Mouse (Mus musculus): ENCODE data around the gene Gm5930. TPM values are rescaled to one million over a fixed set of nuclear protein-coding genes. Genes with fewer than 3 reads are reported as not detected.
"Not testable (repeated sequence)": the region's sequence is repeated elsewhere in the genome, so short reads cannot be mapped to it uniquely, and the experiment has no call there.

The Gm5930 gene
- not detected in 2 replicates for polyA plus RNA-seq (2014; fragmentation: Nextera tagmentation; extraction: Ambion mirVana)

GRCm38 (mm10) chr14:44338484-44338883, at the start of gene Gm5930:
TSS of gene Gm5930 (minus strand) at chr14:44338584.
- not testable (repeated sequence) for ATAC-seq (replicated peaks; ENCODE audit: low FRiP score, low TSS enrichment, low read depth); H3K9me3 ChIP-seq (ENCODE audit: control insufficient read depth, low read length); H3K4me2 ChIP-seq (ENCODE audit: low read length); H3K4me3 ChIP-seq (ENCODE audit: low read depth, low read length); H3K4me1 ChIP-seq (replicated peaks; ENCODE audit: control insufficient read depth, insufficient read depth, low read length); H3K27me3 ChIP-seq (replicated peaks; ENCODE audit: control insufficient read depth, insufficient read depth, low read length); DNase-seq (ENCODE audit: low spot score); H3K9ac ChIP-seq (ENCODE audit: low read length); H3K36me3 ChIP-seq (ENCODE audit: control insufficient read depth, insufficient read depth, low read length); H3K27ac ChIP-seq (ENCODE audit: low read depth)
- WGBS, result no CpG with 5 or more reads among the region's 2 CpGs

- not testable (repeated sequence) for H3K27ac ChIP-seq (ENCODE audit: low read depth); H3K4me1 ChIP-seq (replicated peaks; ENCODE audit: control insufficient read depth, insufficient read depth, low read length); H3K27me3 ChIP-seq (replicated peaks; ENCODE audit: control insufficient read depth, insufficient read depth, low read length); DNase-seq (ENCODE audit: low spot score); H3K9me3 ChIP-seq (ENCODE audit: control insufficient read depth, low read length); ATAC-seq (replicated peaks; ENCODE audit: low FRiP score, low TSS enrichment, low read depth); H3K4me2 ChIP-seq (ENCODE audit: low read length); H3K9ac ChIP-seq (ENCODE audit: low read length); H3K4me3 ChIP-seq (ENCODE audit: low read depth, low read length); H3K36me3 ChIP-seq (ENCODE audit: control insufficient read depth, insufficient read depth, low read length)
- 77% methylated on average over 4 of the region's 4 CpGs for WGBS
These were observed 45.8 kb upstream of the Gm5930 start for GRCm38 (mm10) chr14:44384233-44384632.

- not testable (repeated sequence) for H3K9me3 ChIP-seq (ENCODE audit: control insufficient read depth, low read length); H3K4me3 ChIP-seq (ENCODE audit: low read depth, low read length); H3K27me3 ChIP-seq (replicated peaks; ENCODE audit: control insufficient read depth, insufficient read depth, low read length); H3K4me1 ChIP-seq (replicated peaks; ENCODE audit: control insufficient read depth, insufficient read depth, low read length); ATAC-seq (replicated peaks; ENCODE audit: low FRiP score, low TSS enrichment, low read depth); DNase-seq (ENCODE audit: low spot score); H3K9ac ChIP-seq (ENCODE audit: low read length); H3K36me3 ChIP-seq (ENCODE audit: control insufficient read depth, insufficient read depth, low read length); H3K4me2 ChIP-seq (ENCODE audit: low read length); H3K27ac ChIP-seq (ENCODE audit: low read depth)
- 79% methylated on average over 4 of the region's 4 CpGs for WGBS
These were observed 26.7 kb upstream of the Gm5930 start, which contains the start of gene Gm8229 for GRCm38 (mm10) chr14:44365057-44365456. TSS of gene Gm8229 (plus strand) at chr14:44365357.

DNA sequence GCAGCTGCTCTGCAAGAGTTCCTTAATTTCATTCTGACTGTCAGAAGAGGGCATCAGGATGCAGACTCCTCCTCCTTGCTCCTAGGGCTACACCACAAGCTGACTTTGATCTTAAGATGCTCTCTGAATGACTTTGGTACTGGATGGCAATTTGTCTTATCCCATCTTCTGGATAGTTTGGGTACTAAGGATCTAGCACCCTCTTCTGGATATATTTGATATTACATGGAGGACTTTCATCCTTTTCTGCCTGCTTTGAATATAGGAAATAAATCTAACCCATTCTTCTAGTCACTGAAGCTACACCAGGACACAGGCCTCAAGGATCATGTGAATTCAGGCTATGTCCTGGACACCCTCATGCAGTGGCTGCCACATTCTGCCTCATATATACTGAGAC, 23.9 kb upstream of the Gm5930 start:
- not testable (repeated sequence) for H3K4me1 ChIP-seq (replicated peaks; ENCODE audit: control insufficient read depth, insufficient read depth, low read length); ATAC-seq (replicated peaks; ENCODE audit: low FRiP score, low TSS enrichment, low read depth); H3K9ac ChIP-seq (ENCODE audit: low read length); H3K36me3 ChIP-seq (ENCODE audit: control insufficient read depth, insufficient read depth, low read length); H3K27me3 ChIP-seq (replicated peaks; ENCODE audit: control insufficient read depth, insufficient read depth, low read length); H3K27ac ChIP-seq (ENCODE audit: low read depth); H3K4me3 ChIP-seq (ENCODE audit: low read depth, low read length); H3K4me2 ChIP-seq (ENCODE audit: low read length); DNase-seq (ENCODE audit: low spot score); H3K9me3 ChIP-seq (ENCODE audit: control insufficient read depth, low read length)

- H3K27ac ChIP-seq (ENCODE audit: low read depth); H3K4me2 ChIP-seq (ENCODE audit: low read length); H3K9ac ChIP-seq (ENCODE audit: low read length); H3K9me3 ChIP-seq (ENCODE audit: control insufficient read depth, low read length); H3K4me1 ChIP-seq (replicated peaks; ENCODE audit: control insufficient read depth, insufficient read depth, low read length); ATAC-seq (replicated peaks; ENCODE audit: low FRiP score, low TSS enrichment, low read depth); H3K36me3 ChIP-seq (ENCODE audit: control insufficient read depth, insufficient read depth, low read length); H3K27me3 ChIP-seq (replicated peaks; ENCODE audit: control insufficient read depth, insufficient read depth, low read length); H3K4me3 ChIP-seq (ENCODE audit: low read depth, low read length); DNase-seq (ENCODE audit: low spot score): not testable (repeated sequence)
- 7% methylated on average over 1 of the region's 2 CpGs for WGBS
These were observed 23.0 kb upstream of the Gm5930 start for GRCm38 (mm10) chr14:44361416-44361815.

DNA sequence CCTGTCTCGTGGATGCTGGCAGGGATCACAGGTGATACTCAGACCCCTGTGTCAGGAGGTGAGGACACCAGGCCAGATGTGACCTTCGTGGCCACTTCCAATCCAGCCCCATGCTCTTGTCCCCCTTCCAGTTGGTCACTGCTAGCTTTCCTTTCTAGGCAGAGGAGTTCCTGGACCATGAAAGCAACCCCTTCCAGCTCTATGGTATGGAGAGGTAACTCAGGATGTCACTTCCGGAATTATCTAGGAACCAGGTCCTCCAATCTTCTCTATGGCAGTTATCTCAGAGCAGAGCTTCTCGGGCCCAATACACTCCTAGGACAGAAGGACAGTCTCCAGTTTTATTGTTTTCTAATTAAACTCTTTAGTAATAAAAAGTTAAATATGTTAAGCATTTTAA, 26.3 kb downstream of the Gm5930 start:
- DNase-seq (ENCODE audit: low spot score); H3K4me1 ChIP-seq (replicated peaks; ENCODE audit: control insufficient read depth, insufficient read depth, low read length); H3K27me3 ChIP-seq (replicated peaks; ENCODE audit: control insufficient read depth, insufficient read depth, low read length); H3K4me2 ChIP-seq (ENCODE audit: low read length); ATAC-seq (replicated peaks; ENCODE audit: low FRiP score, low TSS enrichment, low read depth); H3K4me3 ChIP-seq (ENCODE audit: low read depth, low read length); H3K9me3 ChIP-seq (ENCODE audit: control insufficient read depth, low read length); H3K36me3 ChIP-seq (ENCODE audit: control insufficient read depth, insufficient read depth, low read length); H3K9ac ChIP-seq (ENCODE audit: low read length); H3K27ac ChIP-seq (ENCODE audit: low read depth): not testable (repeated sequence)
- 76% methylated on average over 4 of the region's 4 CpGs for WGBS

- not testable (repeated sequence) for H3K4me3 ChIP-seq (ENCODE audit: low read depth, low read length); H3K27ac ChIP-seq (ENCODE audit: low read depth); ATAC-seq (replicated peaks; ENCODE audit: low FRiP score, low TSS enrichment, low read depth); H3K27me3 ChIP-seq (replicated peaks; ENCODE audit: control insufficient read depth, insufficient read depth, low read length); H3K4me2 ChIP-seq (ENCODE audit: low read length); H3K4me1 ChIP-seq (replicated peaks; ENCODE audit: control insufficient read depth, insufficient read depth, low read length); H3K9ac ChIP-seq (ENCODE audit: low read length); H3K36me3 ChIP-seq (ENCODE audit: control insufficient read depth, insufficient read depth, low read length); H3K9me3 ChIP-seq (ENCODE audit: control insufficient read depth, low read length); DNase-seq (ENCODE audit: low spot score)
- 92% methylated on average over 2 of the region's 2 CpGs for WGBS
These were observed 53.1 kb downstream of the Gm5930 start, which contains the start of gene Gm8220 for GRCm38 (mm10) chr14:44285280-44285679. TSS of gene Gm8220 (plus strand) at chr14:44285580.

Other genes starting within 250 kb of the Gm5930 start
- gene Ear2, start 235.9 kb downstream of the Gm5930 start, polyA plus RNA-seq (2014; fragmentation: Nextera tagmentation; extraction: Ambion mirVana), result not detected in 2 replicates
- gene Gm3327, start 214.7 kb downstream of the Gm5930 start, polyA plus RNA-seq (2014; fragmentation: Nextera tagmentation; extraction: Ambion mirVana), result not detected in 2 replicates
- gene Gm8212, start 140.9 kb downstream of the Gm5930 start, polyA plus RNA-seq (2014; fragmentation: Nextera tagmentation; extraction: Ambion mirVana), result not detected in 2 replicates
- not detected in 2 replicates for gene 4930503E14Rik, start 125.3 kb downstream of the Gm5930 start, polyA plus RNA-seq (2014; fragmentation: Nextera tagmentation; extraction: Ambion mirVana)
- gene Gm8220, start 53.0 kb downstream of the Gm5930 start, polyA plus RNA-seq (2014; fragmentation: Nextera tagmentation; extraction: Ambion mirVana), result not detected in 2 replicates
- gene Gm8229, start 26.8 kb upstream of the Gm5930 start, polyA plus RNA-seq (2014; fragmentation: Nextera tagmentation; extraction: Ambion mirVana), result not detected in 2 replicates
- not detected in 2 replicates for gene Gm3371, start 72.1 kb upstream of the Gm5930 start, polyA plus RNA-seq (2014; fragmentation: Nextera tagmentation; extraction: Ambion mirVana)
- gene Gm8232, start 95.1 kb upstream of the Gm5930 start, polyA plus RNA-seq (2014; fragmentation: Nextera tagmentation; extraction: Ambion mirVana), result not detected in 2 replicates
- gene BC061237, start 153.9 kb upstream of the Gm5930 start, polyA plus RNA-seq (2014; fragmentation: Nextera tagmentation; extraction: Ambion mirVana), result not detected in 2 replicates
- gene Gm17093, start 179.7 kb upstream of the Gm5930 start, polyA plus RNA-seq (2014; fragmentation: Nextera tagmentation; extraction: Ambion mirVana), result not detected in 2 replicates
- not detected in 2 replicates for gene Gm8247, start 244.6 kb upstream of the Gm5930 start, polyA plus RNA-seq (2014; fragmentation: Nextera tagmentation; extraction: Ambion mirVana)